Mouse (Mus musculus): ENCODE results near the gene Cpeb2. TPM values are rescaled to one million over a fixed set of nuclear protein-coding genes. Genes with fewer than 3 reads are reported as not detected.
A peak's percentile ranks its signal among the peaks of the same experiment; 100 is the strongest.

The Cpeb2 gene
- 0.63 and 0.69 TPM in 2 replicates for polyA plus RNA-seq (2015; fragmentation: Nextera tagmentation; extraction: Ambion mirVana)

DNA sequence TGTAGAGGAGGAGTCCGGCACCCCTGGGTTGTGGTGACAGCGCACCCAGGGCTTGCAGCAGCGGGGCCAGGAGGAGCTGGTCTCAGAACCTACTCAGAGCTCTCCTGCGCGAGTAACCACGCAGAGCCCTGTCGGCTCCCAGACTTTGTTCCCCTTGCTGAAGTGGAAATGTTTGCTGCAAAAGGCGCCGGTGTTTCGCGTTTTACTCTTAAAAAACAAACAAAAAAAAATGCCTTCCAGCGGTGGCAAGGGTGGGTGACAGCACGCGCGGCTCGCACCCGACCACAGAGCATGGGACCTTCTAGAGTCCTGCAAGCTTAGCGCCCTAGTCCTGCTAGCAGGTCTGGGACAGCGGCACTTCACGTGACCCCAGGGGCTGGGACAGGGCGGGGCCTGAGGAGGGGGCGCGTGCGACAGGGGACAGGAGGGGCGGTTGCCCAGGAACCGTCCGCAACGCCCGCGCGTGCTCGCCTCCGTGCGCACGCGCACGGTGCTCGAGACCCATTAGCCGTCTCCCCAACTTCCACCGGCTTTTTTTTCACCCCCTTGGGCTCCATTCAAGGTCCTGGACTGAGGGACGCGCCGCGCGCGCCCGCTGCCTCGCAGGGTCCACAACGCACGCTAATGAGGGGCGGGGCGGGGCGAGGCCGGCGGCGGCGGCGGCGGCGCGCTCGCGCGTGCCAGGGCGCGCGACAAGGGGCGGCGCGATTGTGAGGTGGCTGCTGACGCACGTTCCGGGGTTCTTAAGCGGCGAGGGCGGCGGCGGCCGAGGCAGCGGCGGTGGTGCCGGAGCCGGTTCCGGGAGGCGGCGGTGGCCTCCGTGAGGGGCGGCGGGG lies at the start of gene Cpeb2:
Gene Cpeb2 (plus strand): TSS at position 691 of the 836 bp plus-strand sequence.
- H3K9ac ChIP-seq = peak within 1 kb of the TSS; percentile 85
- DNase-seq = peak; percentile 78
- H3K9me3 ChIP-seq (replicated peaks) = no peaks in the 10 kb centered on the region
- H3K4me3 ChIP-seq (replicated peaks) = peak within 1 kb of the TSS; percentile 80
- H3K36me3 ChIP-seq = no peaks in the 10 kb centered on the region
- peaks cover 16% of the 10 kb centered on the region for H3K4me1 ChIP-seq (replicated peaks)
- peak; percentile 82 for ATAC-seq (ENCODE audit: low read depth)
- under 1% methylated on average over 84 of the region's 89 CpGs for WGBS (ENCODE audit: insufficient replicate concordance)
- peaks cover 54% of the 10 kb centered on the region for H3K27me3 ChIP-seq
- peak within 1 kb of the TSS; percentile 92 for H3K27ac ChIP-seq
- peak within 1 kb of the TSS; percentile 98 for H3K4me2 ChIP-seq

DNA sequence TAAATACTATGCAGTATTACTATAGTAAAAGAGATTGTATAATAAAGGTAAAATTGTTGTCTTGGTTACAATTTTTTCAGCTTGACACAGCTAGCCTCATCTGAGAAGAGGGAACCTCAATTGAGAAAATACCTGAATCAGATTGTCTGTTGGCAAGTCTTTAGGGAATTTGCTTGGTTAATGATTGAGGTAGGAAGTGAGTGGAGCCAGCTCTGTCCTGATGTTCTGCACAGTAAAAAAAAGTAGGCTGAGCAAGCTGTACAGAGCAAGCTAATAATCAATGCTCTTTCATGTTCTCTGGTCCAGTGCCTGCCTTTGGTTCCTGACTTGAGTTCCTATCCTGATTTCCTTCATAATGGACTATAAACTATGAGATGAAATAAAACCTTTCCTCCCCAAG lies 49.4 kb upstream of the Cpeb2 start:
- Histone ChIP-seq H3K4me2 (no peak overlapping the region), H3K9me3 (replicated peaks) (no peaks in the 10 kb centered on the region), H3K9ac (no peak overlapping the region), H3K27ac (no peak overlapping the region), H3K4me1 (replicated peaks) (no peaks in the 10 kb centered on the region), H3K36me3 (no peaks in the 10 kb centered on the region), H3K4me3 (replicated peaks) (no peak overlapping the region), H3K27me3 (no peaks in the 10 kb centered on the region)
- no peak for ATAC-seq (ENCODE audit: low read depth)
- DNase-seq = no peak

DNA sequence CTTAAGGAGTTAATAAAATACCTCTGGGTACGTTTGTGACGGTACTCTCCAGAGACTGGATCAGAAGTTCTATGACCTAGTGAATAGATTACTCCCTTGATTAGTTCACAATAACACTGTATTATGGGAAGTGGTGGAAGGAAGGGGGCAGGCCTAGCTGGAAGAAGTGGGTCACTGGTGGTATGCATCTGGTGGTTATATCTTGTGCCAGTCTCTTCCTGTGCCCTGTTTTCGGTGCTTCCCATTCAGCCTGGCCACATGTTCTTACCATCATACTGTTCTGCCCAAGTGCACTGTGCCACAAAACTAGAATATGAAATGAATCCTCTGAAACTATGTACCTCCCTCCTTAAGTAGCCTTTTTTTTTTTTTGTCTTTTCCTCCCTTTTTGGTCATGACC lies 48.1 kb upstream of the Cpeb2 start:
- no peak overlapping the region for H3K4me2 ChIP-seq
- DNase-seq (no peak), ATAC-seq (ENCODE audit: low read depth) (no peak)
- H3K27ac ChIP-seq = no peak overlapping the region
- H3K4me1 ChIP-seq (replicated peaks) = no peaks in the 10 kb centered on the region
- H3K36me3 ChIP-seq = no peaks in the 10 kb centered on the region
- no peaks in the 10 kb centered on the region for H3K27me3 ChIP-seq
- H3K9me3 ChIP-seq (replicated peaks) = no peaks in the 10 kb centered on the region
- WGBS (ENCODE audit: insufficient replicate concordance) = 42% methylated on average over 3 of the region's 3 CpGs
- no peak overlapping the region for H3K4me3 ChIP-seq (replicated peaks)
- H3K9ac ChIP-seq = no peak overlapping the region

DNA sequence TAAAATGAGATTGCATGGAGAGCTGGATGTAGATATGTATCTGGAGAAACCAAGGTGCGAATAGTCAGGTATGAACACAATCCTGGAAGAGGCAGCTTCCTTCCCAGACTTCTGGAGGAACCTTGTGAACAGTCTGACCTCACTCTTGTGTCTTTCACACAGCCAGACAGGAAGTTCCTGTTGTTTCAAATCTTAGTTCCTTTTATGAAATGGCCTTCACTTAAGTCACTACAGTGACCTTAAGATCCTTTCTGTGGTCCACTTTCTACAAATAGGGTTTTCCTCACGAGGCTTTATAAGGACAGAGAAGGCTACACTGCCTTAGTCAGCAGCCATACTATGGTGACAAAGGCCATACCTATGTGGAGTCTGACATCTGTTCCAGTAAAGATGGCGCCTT lies 47.5 kb upstream of the Cpeb2 start:
- H3K9me3 ChIP-seq (replicated peaks) = no peaks in the 10 kb centered on the region
- no peaks in the 10 kb centered on the region for H3K4me1 ChIP-seq (replicated peaks)
- no peaks in the 10 kb centered on the region for H3K27me3 ChIP-seq
- H3K27ac ChIP-seq = no peak overlapping the region
- no peaks in the 10 kb centered on the region for H3K36me3 ChIP-seq
- no peak overlapping the region for H3K4me3 ChIP-seq (replicated peaks)
- H3K4me2 ChIP-seq = no peak overlapping the region
- H3K9ac ChIP-seq = no peak overlapping the region
- DNase-seq (no peak), ATAC-seq (ENCODE audit: low read depth) (no peak)
- 48% methylated on average over 3 of the region's 3 CpGs for whole genome bisulfite sequencing (ENCODE audit: insufficient replicate concordance)

DNA sequence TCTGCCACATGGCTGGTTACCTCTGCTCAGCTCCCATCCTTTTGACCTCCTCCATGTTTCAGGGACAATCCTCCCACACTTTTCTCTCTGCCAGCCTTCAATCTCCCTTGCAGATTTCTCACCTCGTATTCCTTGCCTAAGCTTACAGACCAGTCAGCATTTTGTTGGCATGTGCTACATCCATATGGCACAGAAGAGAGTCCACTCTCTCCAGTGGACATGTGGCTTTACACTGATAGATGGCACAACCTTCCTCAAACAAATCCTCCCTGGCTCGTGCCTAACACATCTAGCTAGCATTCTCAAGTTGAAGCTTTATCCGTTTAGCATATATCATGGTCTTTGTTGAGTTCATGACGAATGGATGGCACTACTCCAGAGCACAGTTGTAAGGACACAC lies 32.3 kb upstream of the Cpeb2 start:
- 64% methylated on average over 4 of the region's 4 CpGs for WGBS (ENCODE audit: insufficient replicate concordance)
- DNase-seq (no peak), ATAC-seq (ENCODE audit: low read depth) (no peak)
- Histone ChIP-seq H3K4me3 (replicated peaks) (no peak overlapping the region), H3K36me3 (no peaks in the 10 kb centered on the region), H3K27me3 (no peaks in the 10 kb centered on the region), H3K4me2 (no peak overlapping the region), H3K27ac (no peak overlapping the region), H3K9ac (no peak overlapping the region), H3K4me1 (replicated peaks) (no peaks in the 10 kb centered on the region), H3K9me3 (replicated peaks) (no peaks in the 10 kb centered on the region)

DNA sequence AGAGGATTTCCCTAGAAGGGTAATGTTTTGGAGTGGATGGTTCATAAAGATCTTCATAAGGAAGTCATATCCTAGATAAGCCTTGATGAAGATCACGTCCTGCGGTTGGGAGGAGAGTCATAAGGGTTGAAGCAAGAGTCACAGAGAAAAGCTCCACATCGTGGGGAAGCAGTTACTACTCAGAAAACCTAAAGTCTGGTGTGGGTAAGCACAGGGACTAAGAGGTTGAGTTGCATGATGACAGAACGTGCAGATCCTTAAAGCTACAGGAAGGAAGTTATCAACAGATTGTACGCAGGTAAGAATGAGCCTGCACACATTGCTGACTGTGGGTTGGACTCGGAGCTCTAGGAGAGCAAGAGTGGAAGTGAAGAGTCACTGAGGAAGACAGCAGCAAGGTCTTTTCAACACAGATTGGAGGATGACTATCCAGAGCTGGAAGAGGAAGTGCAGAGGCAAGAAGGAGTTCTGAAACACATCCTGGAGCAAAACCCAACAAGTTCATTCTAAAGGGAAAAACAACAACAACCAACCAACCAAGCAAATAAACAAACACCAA lies 26.4 kb upstream of the Cpeb2 start:
- no peaks in the 10 kb centered on the region for H3K9me3 ChIP-seq (replicated peaks)
- no peak overlapping the region for H3K9ac ChIP-seq
- no peak overlapping the region for H3K4me2 ChIP-seq
- DNase-seq = no peak
- no peak overlapping the region for H3K4me3 ChIP-seq (replicated peaks)
- no peak for ATAC-seq (ENCODE audit: low read depth)
- H3K4me1 ChIP-seq (replicated peaks) = no peaks in the 10 kb centered on the region
- WGBS (ENCODE audit: insufficient replicate concordance) = 38% methylated on average over 6 of the region's 6 CpGs
- no peaks in the 10 kb centered on the region for H3K27me3 ChIP-seq
- H3K36me3 ChIP-seq = no peaks in the 10 kb centered on the region
- H3K27ac ChIP-seq = no peak overlapping the region

DNA sequence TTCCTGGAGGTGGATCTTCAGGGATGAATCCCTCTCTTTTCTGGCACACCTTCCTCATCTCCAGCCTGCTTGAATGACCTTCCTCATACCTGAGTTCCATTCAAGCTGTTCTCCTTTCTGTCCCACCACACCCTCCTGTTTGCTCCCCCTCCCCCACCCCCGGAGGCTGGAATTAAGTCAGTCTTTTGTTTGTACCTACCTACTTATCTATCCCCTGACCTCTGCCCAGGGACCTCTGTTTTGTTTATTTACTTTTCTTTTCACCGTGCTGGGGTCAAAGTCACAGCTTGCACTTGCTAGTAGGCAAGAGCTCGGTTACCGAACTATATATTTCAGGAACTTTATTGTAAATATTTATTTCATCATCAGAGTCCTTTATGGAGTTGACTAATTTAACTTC lies 15.5 kb upstream of the Cpeb2 start:
- DNase-seq (no peak), ATAC-seq (ENCODE audit: low read depth) (peak; percentile 69)
- Histone ChIP-seq H3K4me3 (replicated peaks) (no peak overlapping the region), H3K27me3 (no peaks in the 10 kb centered on the region), H3K4me2 (no peak overlapping the region), H3K4me1 (replicated peaks) (peaks cover 7% of the 10 kb centered on the region; the same call in 1 of the 2 replicates), H3K9ac (no peak overlapping the region), H3K36me3 (no peaks in the 10 kb centered on the region), H3K9me3 (replicated peaks) (no peaks in the 10 kb centered on the region), H3K27ac (peak overlapping the region; percentile 53; the same call in 1 of the 2 replicates)
- 55% methylated on average over 4 of the region's 4 CpGs for WGBS (ENCODE audit: insufficient replicate concordance)

DNA sequence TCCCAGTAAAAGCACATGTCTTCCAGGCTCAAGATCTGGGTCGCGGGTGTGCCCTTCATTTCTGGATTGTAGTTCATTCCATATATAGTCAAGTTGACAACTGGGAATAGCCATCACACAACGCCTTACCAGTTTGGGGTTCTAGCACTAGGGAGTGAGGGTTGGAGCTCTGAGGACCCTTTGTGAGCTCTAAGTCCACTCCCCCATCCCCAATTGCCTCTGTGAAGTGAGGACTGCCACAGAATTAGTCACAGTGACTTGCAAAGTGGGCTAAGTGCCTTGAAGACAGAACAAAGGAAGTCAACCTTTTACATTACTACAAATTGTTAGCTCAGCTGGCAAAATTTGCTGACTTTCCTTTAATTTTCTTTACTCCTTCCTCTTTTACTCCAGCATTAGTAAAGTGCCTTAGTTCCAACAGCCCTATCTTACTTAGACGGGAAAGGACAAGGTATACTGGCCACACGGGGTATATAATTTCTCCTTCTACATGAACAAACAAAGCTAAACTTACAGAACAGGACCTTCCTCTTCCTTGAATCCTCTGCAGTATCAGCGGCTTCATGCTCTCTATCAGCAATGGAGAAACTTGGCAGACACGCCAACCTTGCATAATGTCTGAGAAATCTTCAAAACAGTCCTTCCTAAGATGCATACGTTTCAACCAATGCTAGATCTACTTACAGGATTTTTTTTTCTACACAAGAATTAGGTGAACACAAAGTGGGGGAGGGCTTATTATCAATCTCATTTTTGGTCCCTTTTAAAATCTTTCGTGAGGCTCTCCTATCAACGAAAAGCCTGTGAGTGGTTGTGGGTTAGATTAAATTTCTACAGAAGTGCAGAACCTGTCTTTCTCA lies 14.8 kb upstream of the Cpeb2 start:
- no peak for ATAC-seq (ENCODE audit: low read depth)

DNA sequence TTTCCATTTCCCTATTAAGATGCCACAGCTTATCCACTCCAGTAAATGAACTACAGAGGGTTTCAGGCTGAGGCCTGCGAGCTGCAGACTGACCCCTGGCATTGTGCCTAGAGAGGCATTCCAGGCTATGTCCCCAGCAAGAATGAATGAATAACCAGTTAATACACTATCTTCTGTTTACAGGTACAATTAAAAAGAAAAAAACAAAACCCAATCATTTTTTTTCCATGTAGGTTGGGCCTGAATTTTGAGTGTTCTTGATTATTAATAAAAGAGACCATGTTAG lies 14.2 kb upstream of the Cpeb2 start:
- DNase-seq = no peak
- H3K9me3 ChIP-seq (replicated peaks) = no peaks in the 10 kb centered on the region
- 55% methylated on average over 1 of the region's 1 CpGs for WGBS (ENCODE audit: insufficient replicate concordance)
- no peak overlapping the region for H3K4me2 ChIP-seq
- no peaks in the 10 kb centered on the region for H3K36me3 ChIP-seq
- H3K9ac ChIP-seq = no peak overlapping the region
- 0 out of 2 replicates have a peak overlapping the region, but pooled peaks have one; percentile 43 for H3K27ac ChIP-seq
- H3K27me3 ChIP-seq = no peaks in the 10 kb centered on the region
- H3K4me3 ChIP-seq (replicated peaks) = no peak overlapping the region
- peaks cover 7% of the 10 kb centered on the region; the same call in 1 of the 2 replicates for H3K4me1 ChIP-seq (replicated peaks)
- 0 out of 2 replicates have a peak, but pooled peaks have one; percentile 34 for ATAC-seq (ENCODE audit: low read depth)

More for the DNA sequence above, 14.8 kb upstream of the Cpeb2 start:
- Histone ChIP-seq H3K27ac (peak overlapping the region; percentile 53), H3K36me3 (no peaks in the 10 kb centered on the region), H3K4me2 (no peak overlapping the region), H3K9ac (no peak overlapping the region), H3K27me3 (no peaks in the 10 kb centered on the region), H3K9me3 (replicated peaks) (no peaks in the 10 kb centered on the region), H3K4me1 (replicated peaks) (peaks cover 7% of the 10 kb centered on the region; the same call in 1 of the 2 replicates), H3K4me3 (replicated peaks) (no peak overlapping the region)
- 48% methylated on average over 10 of the region's 10 CpGs for WGBS (ENCODE audit: insufficient replicate concordance)
- DNase-seq = no peak

DNA sequence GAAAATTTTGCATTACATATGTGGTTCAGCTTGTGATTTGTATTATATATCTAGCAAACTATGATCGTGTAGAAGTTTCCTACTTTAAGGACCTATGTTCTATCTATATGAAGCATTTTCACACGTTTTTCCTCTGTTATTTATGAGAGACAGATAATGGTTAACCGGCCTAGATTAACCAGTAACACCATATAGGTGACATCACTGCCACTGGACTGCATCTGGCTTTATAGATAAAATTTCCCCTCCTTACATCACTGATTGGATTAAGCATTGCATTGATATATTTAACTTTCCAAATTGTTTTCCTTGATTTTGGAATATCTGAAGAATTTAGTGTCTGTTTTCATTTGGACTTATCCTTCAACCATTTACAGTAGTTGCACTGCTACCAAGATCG lies 9.6 kb upstream of the Cpeb2 start:
- Histone ChIP-seq H3K9me3 (replicated peaks) (no peaks in the 10 kb centered on the region), H3K36me3 (no peaks in the 10 kb centered on the region), H3K4me2 (no peak overlapping the region), H3K4me3 (replicated peaks) (no peak overlapping the region), H3K27me3 (no peaks in the 10 kb centered on the region), H3K4me1 (replicated peaks) (peaks cover 3% of the 10 kb centered on the region; the same call in 1 of the 2 replicates), H3K9ac (no peak overlapping the region), H3K27ac (no peak overlapping the region)
- ATAC-seq (ENCODE audit: low read depth) (no peak), DNase-seq (no peak)
- 39% methylated on average over 4 of the region's 4 CpGs for WGBS (ENCODE audit: insufficient replicate concordance)

DNA sequence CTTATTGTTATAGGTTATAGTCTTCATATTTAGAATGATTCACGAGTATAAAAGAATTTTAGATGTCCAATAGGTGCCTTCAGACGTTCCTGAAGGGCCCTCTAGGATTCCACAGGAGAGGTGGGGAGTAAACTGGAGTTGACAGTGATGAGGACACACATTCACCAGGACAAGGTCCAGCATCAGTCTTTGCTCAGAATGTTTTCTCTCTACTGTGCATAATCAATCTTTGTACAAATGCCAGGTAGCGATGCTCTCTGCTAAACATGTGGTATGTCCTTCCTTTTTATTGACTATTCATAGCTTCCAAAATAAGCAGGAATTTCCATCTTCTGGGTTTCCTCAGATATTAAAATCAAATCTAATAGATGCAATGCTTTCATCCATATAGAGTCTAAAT lies 8.7 kb upstream of the Cpeb2 start:
- H3K4me3 ChIP-seq (replicated peaks) = no peak overlapping the region
- no peaks in the 10 kb centered on the region for H3K36me3 ChIP-seq
- no peak overlapping the region for H3K4me2 ChIP-seq
- H3K4me1 ChIP-seq (replicated peaks) = no peaks in the 10 kb centered on the region
- no peak overlapping the region for H3K27ac ChIP-seq
- H3K27me3 ChIP-seq = no peaks in the 10 kb centered on the region
- ATAC-seq (ENCODE audit: low read depth) = no peak
- 42% methylated on average over 3 of the region's 3 CpGs for WGBS (ENCODE audit: insufficient replicate concordance)
- no peak for DNase-seq
- no peaks in the 10 kb centered on the region for H3K9me3 ChIP-seq (replicated peaks)
- H3K9ac ChIP-seq = no peak overlapping the region

Data from liver, embryonic 13.5 days (tissue).